Mouse (Mus musculus) heart, adult 2 months (tissue): ENCODE measurements at regions not wholly inside any gene's neighbourhood (a gene's known extent, or its start where the extent isn't known, plus 50 kb on each side); places are given as distances from the start of the nearest gene placed in this dataset.

Experiments used
- CTCF ChIP-seq: fragments of 200-600 bp; IDR thresholded peaks from 2 replicates; pipeline ENCODE4 v1.8.1; 2022; ENCODE audit warnings: antibody characterized with exemption, mild to moderate bottlenecking, moderate library complexity
- EP300 ChIP-seq: fragments of 200-500 bp; IDR thresholded peaks from 2 replicates; pipeline ENCODE4 v1.6.1; 2011; ENCODE audit warnings: low read depth, low read length, control low read depth; ENCODE audit not compliant: insufficient read depth

DNA sequence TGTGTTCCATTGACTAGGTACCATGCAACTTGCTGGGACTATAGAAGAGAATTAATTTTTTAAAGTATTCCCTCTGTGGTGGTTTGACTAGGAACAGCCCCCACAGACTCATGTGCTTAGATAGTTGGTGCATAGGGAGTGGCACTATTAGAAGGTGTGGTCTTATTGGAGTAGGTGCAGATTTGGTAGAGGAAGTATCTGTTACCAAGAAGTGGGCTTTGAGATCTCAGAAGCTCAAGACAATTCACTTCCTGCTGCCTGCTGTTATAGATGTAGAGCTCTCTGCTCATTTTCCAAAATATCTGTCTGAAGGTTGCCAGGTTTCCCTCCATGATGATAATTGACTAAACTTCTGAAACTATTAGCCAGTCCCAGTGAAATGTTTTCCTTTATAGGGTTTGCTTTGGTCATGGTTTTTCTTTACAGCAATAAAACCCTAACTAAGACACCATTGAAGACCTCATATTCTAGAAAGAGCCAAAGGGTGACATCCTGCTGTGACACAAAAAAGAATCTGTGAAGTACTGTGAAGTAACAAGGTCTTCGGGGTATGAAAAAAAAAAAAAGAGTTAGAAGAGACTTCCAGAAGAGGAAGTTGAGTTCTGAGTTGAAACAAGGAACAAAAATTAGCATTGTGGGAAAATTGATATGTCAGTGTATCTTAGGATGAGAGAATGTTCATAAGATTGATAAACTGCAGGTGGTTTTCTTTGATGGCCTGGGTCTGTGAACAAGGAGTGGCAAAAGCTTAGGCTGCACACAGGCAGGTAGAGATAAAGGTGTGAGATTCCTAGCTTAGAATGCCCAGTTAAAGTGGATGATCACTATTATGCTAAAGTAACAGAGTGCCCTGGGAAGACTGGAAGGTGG, 128.9 kb upstream of the Opcml start:
- TF ChIP-seq CTCF (no peak), EP300 (no peak)
